Mouse (Mus musculus): ENCODE measurements at regions not wholly inside any gene's neighbourhood (a gene's known extent, or its start where the extent isn't known, plus 50 kb on each side); places are given as distances from the start of the nearest gene placed in this dataset.
A peak's percentile ranks its signal among the peaks of the same experiment; 100 is the strongest.
"Not testable (repeated sequence)": the region's sequence is repeated elsewhere in the genome, so short reads cannot be mapped to it uniquely, and the experiment has no call there.

DNA sequence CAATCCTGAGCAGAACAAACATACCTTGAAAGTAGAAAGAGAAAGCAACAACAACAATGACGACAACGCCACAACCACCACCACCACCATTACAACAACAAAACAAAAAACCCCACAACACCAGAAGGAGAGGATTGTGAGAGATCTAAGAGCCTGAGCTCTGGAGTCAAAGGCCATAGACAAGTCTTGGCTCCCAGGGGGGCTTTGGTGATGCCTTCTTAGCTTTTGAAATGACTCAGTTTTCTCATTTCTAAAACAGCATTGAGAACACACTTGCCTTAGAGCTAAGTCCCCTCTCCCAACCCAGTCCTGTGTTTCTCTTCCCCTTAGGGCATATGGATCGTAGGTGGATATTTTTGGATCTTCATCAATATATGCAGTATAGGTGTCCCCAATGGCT lies 112.2 kb downstream of the Kif20b start:
- no peak for DNase-seq (ENCODE audit: low spot score)

DNA sequence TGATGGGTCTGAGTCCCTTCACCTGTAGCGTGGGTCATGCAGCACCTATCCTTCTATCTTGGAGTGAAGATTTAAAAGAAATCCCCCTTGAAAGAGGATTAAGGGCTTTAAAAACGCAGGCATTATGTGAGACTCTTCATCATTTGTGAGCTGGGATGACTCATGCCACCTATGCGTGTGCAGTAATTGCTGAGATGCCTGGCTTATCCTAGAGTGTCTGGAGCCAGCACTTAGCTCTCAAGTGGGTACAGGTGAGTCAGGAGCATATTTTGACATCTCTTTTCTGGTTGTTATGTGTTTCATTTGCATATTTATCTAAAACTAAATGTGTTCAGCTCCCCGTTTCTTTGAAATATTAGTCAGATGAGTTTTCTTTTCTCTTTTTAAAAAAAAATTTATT lies 123.4 kb downstream of the Kif20b start:
- no peak for DNase-seq (ENCODE audit: low spot score)

DNA sequence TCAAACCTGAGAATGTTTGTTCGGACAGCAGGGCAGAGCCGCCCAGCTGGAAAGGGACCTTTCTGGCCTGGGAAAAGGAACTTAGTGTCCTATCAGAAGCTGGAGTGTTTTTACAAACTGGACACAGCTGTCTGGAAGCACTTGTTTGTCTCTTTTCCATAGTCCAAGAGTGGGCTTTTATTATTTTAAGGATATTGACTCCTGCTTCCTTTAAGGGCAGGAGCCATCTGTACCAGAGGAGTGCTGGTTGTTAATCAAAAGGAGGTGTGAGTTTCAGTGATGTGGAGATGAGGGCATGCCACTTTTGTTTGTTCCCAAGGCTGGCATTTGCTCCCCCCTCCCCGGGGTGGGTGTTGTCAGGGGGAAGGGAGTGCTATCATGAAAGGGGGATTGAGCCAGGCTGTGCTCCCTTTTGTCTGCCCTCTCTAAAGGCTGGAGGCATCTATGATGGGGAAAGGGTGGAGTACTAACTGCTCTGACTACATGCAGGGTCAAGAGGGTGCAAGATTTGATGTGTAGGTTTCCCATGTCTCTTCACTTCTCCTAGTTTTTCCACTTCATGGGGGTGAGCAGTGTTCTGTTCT lies 144.3 kb downstream of the Kif20b start:
- no peak for DNase-seq (ENCODE audit: low spot score)

DNA sequence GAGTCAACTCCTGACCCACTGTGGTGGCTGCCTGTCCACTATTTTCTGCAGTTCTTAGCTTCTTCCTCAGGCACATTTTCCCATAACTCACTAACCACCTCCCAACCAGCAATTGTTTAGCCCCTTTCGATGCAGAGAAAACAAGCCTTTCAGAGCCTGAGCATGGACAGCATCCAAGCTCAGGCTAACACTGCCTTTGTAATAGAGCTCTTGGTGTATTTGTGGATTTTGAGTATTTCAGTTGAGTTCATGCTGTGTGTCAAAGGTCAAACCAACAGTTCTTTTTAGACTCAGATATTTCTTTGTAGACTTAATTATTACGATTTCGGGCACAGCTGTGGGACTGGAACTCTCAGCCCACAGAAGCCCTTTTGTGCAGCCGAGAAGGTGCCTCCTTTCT lies 159.0 kb downstream of the Kif20b start:
- DNase-seq (ENCODE audit: low spot score) = no peak

DNA sequence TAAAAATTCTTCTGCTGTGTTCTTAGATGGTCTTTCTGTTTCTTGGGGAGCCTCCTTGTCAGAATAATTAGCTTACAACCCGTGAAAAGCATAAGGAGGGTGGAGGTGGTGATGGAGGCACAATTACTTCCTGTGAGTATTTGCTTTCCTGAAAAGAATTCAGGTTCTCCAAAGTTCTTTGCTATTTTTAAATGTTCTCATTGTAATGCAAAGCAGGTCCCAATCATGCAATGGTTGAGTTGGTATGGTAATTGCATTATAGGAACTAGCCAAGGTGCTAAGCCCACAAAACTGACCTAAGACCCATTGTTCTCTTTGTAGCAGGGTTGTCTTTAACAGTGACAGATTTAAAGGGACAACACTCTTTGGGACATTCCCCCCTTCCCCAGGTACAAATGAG lies 179.1 kb downstream of the Kif20b start:
- no peak for DNase-seq (ENCODE audit: low spot score)

DNA sequence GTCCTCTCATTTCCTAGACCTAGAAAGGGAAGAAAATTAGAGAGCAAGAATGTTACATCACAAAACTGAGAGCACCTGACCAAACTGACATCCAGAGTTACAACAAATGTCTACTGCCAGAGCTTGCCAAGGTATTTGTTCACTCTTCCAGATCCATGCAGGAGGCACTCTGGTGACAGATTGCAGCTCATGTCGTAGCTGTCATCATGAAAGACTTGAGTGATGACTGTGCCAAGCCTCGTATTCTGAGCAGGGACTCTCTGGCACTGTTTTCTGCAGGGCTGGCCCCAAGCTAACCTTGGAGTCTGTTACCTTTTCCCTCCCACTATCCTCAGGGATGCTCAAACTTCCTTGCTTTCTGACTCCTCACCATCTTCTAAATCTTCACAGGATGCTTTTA lies 192.2 kb downstream of the Kif20b start:
- no peak for DNase-seq (ENCODE audit: low spot score)

DNA sequence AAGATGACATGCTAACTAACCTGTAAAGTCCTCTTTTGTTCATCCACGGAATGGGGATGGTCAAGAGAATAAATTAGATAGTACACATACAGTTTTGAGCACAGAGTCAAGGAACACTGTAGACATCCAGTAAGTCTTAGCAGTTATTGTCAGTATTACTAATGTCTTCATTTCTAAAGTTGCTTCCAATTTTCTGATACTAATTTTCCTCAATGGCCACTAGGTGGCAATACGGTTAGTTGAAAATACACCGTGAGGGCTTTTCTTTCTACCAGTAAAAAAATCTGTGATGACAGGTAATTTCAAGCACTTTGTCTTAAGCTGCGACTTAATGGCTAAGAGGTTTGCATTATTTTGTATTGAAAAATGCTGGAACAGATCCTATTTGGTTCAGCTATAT lies 203.1 kb downstream of the Kif20b start:
- no peak for DNase-seq (ENCODE audit: low spot score)

DNA sequence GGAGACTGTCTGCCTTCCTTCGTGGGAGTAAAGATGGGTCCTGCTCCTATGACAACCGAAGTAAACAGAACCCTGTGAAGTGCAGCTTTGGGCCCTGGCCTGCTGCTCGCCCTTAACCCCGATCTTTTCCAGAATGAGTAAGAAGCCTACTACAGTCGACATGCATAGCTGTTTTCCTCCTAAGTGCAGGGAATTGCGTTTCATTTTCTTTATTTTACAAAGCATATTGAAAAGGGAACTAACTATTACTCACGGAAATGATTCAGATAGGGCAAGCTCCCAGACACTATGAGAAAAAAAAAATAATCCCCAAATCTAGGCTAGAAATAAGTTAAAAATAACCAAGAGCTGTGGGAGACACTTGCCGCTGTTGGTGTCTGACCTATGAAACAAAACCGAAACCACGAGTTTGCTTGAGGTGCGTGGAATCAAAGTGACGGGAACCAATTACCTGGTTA lies 204.5 kb downstream of the Kif20b start:
- DNase-seq (ENCODE audit: low spot score) = no peak

DNA sequence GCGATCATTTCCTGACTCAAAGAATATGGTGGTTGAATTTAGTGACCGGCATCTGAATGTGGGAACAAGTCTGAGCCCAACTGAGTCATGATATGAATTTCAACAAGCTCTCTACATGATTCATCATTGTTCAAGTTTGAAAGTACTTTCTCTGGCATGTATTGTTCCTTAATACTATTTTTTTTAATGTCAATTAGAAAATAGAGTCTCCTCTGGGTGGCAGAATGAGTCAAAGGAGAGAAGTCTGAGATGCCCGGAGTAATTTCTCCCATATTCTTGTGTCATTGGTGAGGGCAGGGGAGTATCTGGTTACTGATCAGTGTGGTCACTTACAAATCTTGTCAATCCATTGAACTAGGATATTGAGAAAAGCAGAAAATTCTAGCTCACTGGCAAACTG lies 205.9 kb downstream of the Kif20b start:
- DNase-seq (ENCODE audit: low spot score) = no peak

DNA sequence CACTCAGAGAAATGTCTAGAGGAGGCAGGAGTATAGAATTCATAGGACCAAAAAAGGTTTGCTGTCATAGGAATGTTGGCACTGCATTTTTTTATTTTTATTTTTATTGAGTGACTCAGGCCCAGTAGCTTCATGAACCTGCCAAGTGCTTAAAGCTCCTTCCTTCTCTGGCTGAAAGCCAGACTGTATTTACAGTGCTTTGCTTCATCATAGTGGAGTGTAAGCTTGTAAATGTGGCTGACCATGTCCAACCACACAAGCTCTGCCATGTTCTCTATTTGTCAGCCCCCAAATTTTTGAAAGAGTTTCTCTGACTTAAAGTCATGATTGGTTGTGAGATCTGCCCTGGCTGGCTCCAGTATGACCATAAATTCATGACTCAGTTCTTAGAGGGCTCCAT lies 221.0 kb downstream of the Kif20b start:
- no peak for DNase-seq (ENCODE audit: low spot score)

DNA sequence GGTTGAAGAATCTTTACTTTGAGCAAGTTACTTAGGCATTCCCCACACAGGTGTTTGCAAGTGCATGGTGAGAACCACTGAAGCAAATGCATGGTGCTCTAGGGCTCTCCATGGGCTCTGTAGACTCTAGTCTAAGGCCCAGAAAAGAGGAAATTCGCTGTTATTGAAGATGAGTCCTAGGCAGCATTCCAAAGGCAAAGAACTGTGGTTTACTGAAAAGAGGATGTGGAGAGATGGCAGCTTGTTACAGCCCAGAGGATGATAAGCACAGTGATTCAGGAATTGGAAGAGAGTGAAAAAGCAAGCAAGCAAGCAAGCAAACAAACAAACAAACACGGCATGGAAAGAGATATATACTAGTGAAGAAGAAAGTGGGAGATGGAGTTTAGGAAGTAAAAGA lies 221.6 kb downstream of the Kif20b start:
- DNase-seq (ENCODE audit: low spot score) = no peak

DNA sequence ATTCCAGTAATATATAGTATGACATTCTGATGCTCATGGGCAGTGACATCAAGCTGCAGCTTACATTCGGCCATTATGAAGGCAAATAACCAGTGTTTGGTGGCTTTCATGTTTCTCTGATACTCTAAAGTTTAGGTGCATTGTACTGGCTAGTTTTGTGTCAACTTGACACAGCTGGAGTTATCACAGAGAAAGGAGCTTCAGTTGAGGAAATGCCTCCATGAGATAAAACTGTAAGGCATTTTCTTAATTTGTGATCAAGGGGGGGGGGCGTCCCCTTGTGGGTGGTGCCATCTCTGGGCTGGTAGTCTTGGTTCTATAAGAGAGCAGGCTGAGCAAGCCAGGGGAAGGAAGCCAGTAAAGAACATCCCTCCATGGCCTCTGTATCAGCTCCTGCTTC lies 227.3 kb downstream of the Kif20b start:
- DNase-seq (ENCODE audit: low spot score) = not testable (repeated sequence)

DNA sequence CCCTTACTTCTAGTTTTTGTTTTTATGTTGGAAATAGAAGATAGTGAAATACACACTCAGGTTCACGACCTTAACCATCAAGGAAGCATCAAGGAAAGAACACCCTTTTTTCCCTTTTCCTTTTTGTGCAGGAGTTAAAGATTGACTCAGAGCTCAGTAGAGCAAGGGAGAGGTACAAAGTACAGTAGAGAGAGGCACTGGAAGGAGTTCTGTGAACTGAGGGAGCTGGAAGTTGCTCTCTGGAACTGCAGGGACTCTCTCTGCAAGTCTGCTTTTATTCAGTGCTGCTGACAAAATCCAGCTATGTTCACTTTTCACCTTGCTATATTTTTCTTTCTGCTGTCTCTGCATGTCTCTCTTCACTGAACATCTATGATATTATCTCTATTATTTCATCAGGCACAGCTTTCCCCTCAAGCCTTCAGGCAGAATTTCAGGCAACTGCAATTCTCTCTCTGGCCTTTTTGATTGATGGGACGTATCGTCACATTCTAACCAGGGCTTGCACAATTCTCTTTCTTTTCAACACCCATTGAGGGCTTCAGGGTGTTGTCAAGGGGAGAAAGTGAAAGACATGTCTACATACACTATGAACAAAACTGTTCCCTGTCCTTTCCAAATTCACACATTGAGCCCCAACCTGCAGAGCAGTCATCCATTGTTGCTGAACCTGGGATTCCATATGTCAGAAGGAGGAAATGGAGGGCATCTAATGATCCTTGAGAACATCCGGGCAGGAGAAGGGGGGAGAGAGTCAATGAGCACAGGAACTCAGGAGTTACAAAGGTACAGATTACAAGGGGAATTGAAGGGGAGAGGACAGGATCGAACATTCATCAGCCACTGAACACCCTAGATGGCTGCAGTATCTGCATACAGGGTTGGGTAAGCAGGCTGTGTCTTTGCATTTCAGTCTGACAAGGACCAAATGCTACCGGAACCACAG lies 228.9 kb downstream of the Kif20b start:
- peak; percentile 50 for DNase-seq (ENCODE audit: low spot score)

DNA sequence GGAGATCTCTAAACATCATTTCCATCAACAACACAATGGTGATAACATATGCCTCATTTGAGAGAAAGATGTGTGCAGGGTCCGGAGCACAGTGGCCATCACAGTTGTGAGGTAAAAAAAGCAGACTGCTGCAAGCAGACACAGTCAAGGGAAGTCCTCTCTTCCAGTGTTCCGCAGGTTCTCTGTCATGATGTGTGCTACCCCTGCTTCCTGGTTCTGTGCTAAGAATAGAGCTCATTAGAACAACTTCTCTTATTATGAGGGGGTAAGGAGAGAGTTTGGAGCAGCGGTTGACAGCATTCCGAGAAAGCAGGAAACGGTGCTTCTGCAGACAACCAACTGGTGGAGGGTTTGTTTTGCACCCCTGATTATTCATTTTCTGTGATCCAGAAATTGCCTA lies 229.7 kb downstream of the Kif20b start:
- DNase-seq (ENCODE audit: low spot score) = no peak

DNA sequence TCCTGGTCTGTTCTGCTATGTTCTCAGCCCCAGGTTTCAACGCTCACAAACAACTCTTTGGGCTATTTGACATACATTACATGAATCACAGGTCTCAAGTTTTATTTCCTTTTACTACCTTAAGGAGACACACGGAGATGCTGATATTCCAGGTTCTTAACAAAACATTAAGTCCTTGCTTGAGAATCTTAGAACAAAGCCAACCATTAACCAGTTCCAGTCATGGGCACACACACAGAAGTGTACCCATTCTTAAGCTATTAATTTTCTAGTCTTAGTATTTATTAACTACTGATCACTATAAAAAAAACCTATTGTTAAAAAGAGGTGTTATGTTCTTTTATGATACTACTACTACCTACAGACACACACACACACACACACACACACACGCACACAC lies 235.7 kb downstream of the Kif20b start:
- DNase-seq (ENCODE audit: low spot score) = no peak

DNA sequence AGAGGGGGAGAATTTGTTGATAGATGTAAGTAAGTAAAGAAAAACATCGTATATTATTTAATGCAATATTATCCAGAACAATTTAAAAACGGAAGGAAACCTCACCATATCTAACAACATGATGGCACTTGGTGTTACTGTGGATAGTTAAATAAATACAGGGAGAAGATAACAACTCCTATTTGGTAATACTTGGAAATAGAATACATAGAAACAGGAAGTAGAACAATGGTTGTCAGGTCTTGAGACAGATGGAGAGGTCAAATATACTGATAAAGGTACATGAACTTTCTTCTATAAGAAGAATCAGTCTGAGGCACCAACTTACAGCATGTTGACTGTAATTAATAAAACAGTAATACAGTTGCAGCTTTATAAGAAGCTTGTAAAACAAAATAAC lies 242.6 kb downstream of the Kif20b start:
- no peak for DNase-seq (ENCODE audit: low spot score)

DNA sequence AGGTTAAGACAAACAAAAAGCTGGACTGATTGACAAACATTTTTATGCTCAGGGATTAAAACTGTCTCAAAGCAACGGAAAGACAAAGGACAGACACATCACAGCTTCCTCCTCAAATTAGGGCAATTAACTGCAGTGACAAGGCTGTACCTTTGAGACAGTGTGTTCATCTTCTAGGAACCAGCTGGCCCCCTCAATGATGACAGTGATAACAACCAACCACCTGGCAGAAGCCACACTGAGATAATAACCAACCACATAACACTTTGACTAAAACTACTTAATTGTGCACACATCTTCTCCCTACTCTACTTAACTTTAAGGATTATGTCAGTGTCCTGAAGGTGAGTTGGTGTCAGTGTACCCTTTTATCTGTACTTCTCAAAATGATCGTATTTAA lies 248.4 kb downstream of the Kif20b start:
- DNase-seq (ENCODE audit: low spot score) = no peak

DNA sequence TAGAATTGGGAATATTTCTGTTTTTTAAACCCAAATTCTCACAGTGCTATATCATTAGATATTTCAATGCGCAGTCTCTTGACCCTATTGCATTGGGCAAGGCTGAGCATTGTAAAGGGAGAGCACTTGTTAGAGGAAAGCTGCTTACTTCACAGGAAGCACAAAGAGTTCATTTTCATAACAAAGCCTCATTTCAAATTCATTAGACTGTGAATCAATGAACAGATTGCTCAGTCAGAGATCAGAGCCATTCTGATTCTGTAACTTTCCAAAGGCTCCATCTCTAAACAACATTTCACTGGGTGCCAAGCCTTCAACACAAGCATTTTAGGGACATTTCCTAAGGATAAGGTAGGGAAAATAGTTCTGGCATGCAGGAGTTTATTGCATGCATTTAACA lies 257.9 kb downstream of the Kif20b start:
- no peak for DNase-seq (ENCODE audit: low spot score)

DNA sequence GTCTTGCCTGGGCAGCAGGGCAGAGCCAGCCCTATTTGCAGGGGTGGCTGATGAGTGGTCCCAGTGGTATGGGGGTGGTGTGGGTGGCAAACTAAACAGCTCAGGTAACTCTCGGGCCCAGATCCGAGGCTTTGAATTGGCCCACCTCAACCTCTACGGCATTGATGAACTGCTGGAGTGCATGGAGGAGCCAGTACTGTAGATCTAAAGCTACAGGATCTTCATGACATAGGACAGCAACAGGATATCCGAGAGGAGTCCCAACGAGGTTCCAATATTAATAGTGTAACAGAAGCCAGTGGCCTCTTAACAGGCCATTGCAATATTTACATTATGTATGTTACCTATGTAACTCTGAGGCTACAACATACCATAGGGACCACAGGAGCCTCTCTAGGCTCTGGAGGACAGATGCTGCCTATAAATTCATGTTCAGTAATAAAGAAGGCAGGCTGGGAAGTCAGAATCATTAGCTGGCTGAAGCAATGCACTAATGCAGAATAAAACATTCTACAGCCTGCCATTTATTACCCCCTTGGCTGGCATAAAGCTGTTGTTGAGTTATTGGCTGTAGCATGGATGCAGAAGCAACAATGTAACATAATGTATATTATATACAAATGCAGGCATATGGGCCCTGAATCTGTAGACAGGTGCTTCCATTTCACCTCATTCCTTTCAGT lies 283.5 kb downstream of the Kif20b start:
- DNase-seq (ENCODE audit: low spot score) = no peak

DNA sequence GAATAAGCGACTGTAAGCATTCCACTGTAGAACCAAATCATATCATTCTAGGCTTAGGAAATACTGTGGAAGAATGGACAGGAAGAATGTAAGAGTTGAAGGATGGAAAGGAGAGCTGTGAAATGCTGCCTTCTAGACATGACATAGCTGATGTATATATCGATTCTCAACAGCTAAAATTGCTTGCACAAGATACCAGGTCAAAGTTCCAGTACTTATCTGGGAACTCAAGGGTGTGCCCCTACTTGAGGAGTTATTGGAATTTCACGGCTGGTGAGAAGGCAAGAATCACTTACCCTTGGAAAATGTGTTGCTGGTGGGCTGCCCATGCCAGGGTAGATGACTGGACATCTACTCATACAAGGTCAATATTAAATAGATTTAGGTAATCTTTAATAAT lies 322.0 kb downstream of the Kif20b start:
- no peak for DNase-seq (ENCODE audit: low spot score)

DNA sequence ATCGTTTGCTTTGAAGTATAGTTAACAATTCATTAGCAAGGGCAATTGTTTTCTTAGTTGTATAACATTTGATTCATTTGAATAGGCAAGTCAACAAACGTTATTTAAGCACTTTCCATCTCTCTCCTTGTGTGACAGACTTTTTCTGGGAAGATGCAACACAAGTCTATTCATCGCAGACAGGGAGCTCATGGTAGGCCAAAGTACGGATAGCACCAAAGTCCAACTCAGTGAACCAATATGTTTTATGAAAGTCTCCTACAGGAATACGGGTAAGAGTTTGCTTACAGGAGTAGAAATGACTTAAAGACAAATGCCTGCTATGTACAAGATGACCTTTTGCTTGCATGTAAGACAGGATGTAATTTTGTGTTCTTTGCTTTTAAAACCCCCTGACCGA lies 325.4 kb downstream of the Kif20b start:
- no peak for DNase-seq (ENCODE audit: low spot score)

DNA sequence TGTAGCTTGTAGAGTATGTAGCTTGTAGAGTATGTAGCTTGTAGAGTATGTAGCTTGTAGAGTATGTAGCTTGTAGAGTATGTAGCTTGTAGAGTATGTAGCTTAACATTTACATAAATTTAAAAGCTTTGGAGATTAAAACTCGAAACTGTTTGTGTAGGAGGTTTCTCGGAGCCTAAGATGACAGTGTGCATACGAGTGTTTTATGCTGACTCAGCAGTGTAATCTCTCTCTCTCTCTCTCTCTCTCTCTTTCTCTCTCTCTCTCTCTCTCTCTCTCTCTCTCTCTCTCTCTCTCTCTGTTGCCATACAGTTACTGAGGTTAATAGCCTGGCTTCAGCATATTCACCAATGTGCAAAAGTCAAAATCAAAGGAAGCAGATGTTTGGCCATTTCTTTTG lies 336.5 kb downstream of the Kif20b start:
- DNase-seq (ENCODE audit: low spot score) = not testable (repeated sequence)

DNA sequence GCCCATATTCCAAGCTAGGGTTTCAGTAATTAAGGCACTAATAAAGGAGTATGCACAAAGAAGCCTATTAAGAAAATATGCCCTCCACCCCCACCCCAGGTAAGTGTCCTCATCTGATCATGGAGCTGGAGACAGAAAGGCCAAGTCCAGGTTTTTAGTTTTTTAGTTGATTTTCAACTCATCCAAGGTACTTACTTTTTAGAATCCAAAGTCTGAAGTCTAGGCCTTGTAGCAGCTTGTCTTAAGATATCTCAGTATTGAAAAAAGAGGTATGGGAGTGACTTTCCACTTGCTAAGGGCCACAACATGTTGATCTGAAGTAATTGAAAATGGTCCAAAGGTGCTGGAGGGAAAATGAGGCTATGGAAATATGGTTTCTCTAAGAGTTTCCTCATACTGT lies 340.9 kb downstream of the Kif20b start:
- DNase-seq (ENCODE audit: low spot score) = no peak
